In the genomic region with DNA sequence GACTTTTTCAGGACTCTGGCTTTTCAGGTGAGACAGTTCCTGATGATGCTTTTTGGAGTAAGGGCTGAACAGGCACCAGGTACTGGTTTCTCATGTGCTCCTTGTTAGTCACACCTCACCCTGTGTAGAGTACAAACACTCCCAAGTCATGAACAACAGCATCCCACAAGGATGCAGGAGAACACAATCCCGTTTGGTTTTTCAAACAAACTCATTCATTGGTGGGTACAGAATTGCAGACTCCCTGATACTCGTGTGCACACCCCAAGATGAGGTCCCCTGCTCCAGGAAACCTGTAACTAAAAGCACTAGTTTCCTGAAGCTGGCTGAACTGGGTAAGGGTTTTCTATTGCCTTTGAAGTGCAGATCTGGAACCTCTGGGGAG, we compare ENCODE assay signal across 9 mouse cellular contexts.
DNase-seq lines count a peak whose midpoint lies in the region; ATAC-seq and TF ChIP-seq lines count a peak whose summit lies in the region.
"Had no signal": no experiment of that assay in that cellular context is flagged by ENCODE, and none has a peak within 500 bp of the region (broad histone marks: within the 10 kb centered on the region; RNA-seq: fewer than 3 reads in every experiment).

No protein-coding gene starts in this region.

- no peak for TF ChIP-seq CTCF in bone marrow, adult 2 months (IDR thresholded peaks at IDR 0.05; ENCODE audit: control insufficient read depth, insufficient read depth, low read length)

- H3K9ac ChIP-seq in heart, embryonic 11.5 days (ENCODE audit: low read depth, low read length): no peak overlapping the region
- 0 out of 2 replicates have a peak overlapping the region, but pooled peaks have one; percentile 66 for H3K9ac ChIP-seq in heart, embryonic 16.5 days (ENCODE audit: low read length)

- no peak for DNase-seq in heart, postnatal 25 days (ENCODE audit: low spot score)
- no peak for DNase-seq in midbrain, embryonic 10.5 days (ENCODE audit: low spot score)
- no peak for DNase-seq in urinary bladder, adult 18-20 months (ENCODE audit: low spot score in 2 of 2)
- no peak for DNase-seq in cerebellum, adult 9-11 months
- no peak for DNase-seq in retina, embryonic 14.5 days (ENCODE audit: low spot score)
- DNase-seq: adrenal gland, adult 2 months had no signal

- no peak for TF ChIP-seq POLR2A in bone marrow, adult 2 months (IDR thresholded peaks at IDR 0.05; ENCODE audit: borderline replicate concordance, control insufficient read depth, low read depth, low read length)

- H3K4me2 ChIP-seq in heart, embryonic 11.5 days: no peak overlapping the region
- H3K4me2 ChIP-seq in heart, embryonic 16.5 days (ENCODE audit: low read depth, low read length): peak overlapping the region; percentile 57

- WGBS in heart, embryonic 11.5 days (ENCODE audit: insufficient replicate concordance): 40% methylated on average over 2 of the region's 2 CpGs
- 24% methylated on average over 2 of the region's 2 CpGs for WGBS in bone marrow, adult 2 months
- 38% methylated on average over 2 of the region's 2 CpGs for WGBS in heart, embryonic 16.5 days
- WGBS in midbrain, embryonic 10.5 days: 50% methylated on average over 2 of the region's 2 CpGs

- H3K4me1 ChIP-seq in heart, embryonic 11.5 days (ENCODE audit: control insufficient read depth, insufficient read depth, low read length): peaks cover 13% of the 10 kb centered on the region; the same call in 1 of the 2 replicates
- H3K4me1 ChIP-seq in bone marrow, adult 2 months (ENCODE audit: control insufficient read depth, insufficient read depth, low read length): peaks cover 2% of the 10 kb centered on the region; the same call in 1 of the 2 replicates
- peaks cover 33% of the 10 kb centered on the region for H3K4me1 ChIP-seq in heart, embryonic 16.5 days (ENCODE audit: control insufficient read depth, insufficient read depth, low read length)
- H3K4me1 ChIP-seq in midbrain, embryonic 10.5 days: peaks cover 18% of the 10 kb centered on the region

- peak overlapping the region; percentile 51 for H3K27ac ChIP-seq in heart, embryonic 11.5 days (ENCODE audit: low read depth, low read length)
- peak overlapping the region; percentile 48; the same call in 1 of the 2 replicates for H3K27ac ChIP-seq in bone marrow, adult 2 months (ENCODE audit: control insufficient read depth, insufficient read depth, low read depth, low read length, poor library complexity)
- peak overlapping the region; percentile 97 for H3K27ac ChIP-seq in heart, embryonic 16.5 days (ENCODE audit: low read length)
- H3K27ac ChIP-seq in midbrain, embryonic 10.5 days (replicated peaks): peak overlapping the region; percentile 75; the same call in 1 of the 2 replicates

- intact Hi-C loops in heart, postnatal 25 days (cut with DNase I): loop anchor here (1.0 to 5.0 kb wide), 2 partner anchors 16 to 54 kb away; no protein-coding TSS in a partner anchor

- no peaks in the 10 kb centered on the region for H3K27me3 ChIP-seq in heart, embryonic 11.5 days (ENCODE audit: control insufficient read depth, insufficient read depth, low read length)
- H3K27me3 ChIP-seq in heart, embryonic 16.5 days (ENCODE audit: control insufficient read depth, insufficient read depth, low read length): no peaks in the 10 kb centered on the region
- no peaks in the 10 kb centered on the region for H3K27me3 ChIP-seq in midbrain, embryonic 10.5 days (ENCODE audit: low read depth, poor library complexity, severe bottlenecking)

- no peak overlapping the region for H3K4me3 ChIP-seq in heart, embryonic 11.5 days (ENCODE audit: low read depth, low read length)
- no peak overlapping the region for H3K4me3 ChIP-seq in bone marrow, adult 2 months (replicated peaks; ENCODE audit: control insufficient read depth, low read depth, low read length)
- H3K4me3 ChIP-seq in heart, embryonic 16.5 days (ENCODE audit: low read length): 0 out of 2 replicates have a peak overlapping the region, but pooled peaks have one; percentile 4
- H3K4me3 ChIP-seq in midbrain, embryonic 10.5 days: no peak overlapping the region

- H3K36me3 ChIP-seq in heart, embryonic 11.5 days (ENCODE audit: control insufficient read depth, insufficient read depth, low read length): no peaks in the 10 kb centered on the region
- H3K36me3 ChIP-seq in heart, embryonic 16.5 days (ENCODE audit: control insufficient read depth, insufficient read depth): no peaks in the 10 kb centered on the region
- H3K36me3 ChIP-seq in midbrain, embryonic 10.5 days: no peaks in the 10 kb centered on the region

- H3K9me3 ChIP-seq in heart, embryonic 11.5 days (replicated peaks; ENCODE audit: control insufficient read depth, low read length): no peaks in the 10 kb centered on the region
- H3K9me3 ChIP-seq in heart, embryonic 16.5 days (replicated peaks; ENCODE audit: control insufficient read depth, low read length): no peaks in the 10 kb centered on the region
- H3K9me3 ChIP-seq in midbrain, embryonic 10.5 days (replicated peaks): no peaks in the 10 kb centered on the region

- ATAC-seq in heart, embryonic 11.5 days (replicated peaks; ENCODE audit: insufficient number of reproducible peaks, low FRiP score, low TSS enrichment): no peak
- peak; percentile 4; the same call in 1 of the 2 replicates for ATAC-seq in heart, embryonic 16.5 days (replicated peaks; ENCODE audit: extremely low read depth, insufficient read depth, low FRiP score)
